Mouse (Mus musculus): ENCODE results near the gene Cap2. TPM values are rescaled to one million over a fixed set of nuclear protein-coding genes. Genes with fewer than 3 reads are reported as not detected.
A peak's percentile ranks its signal among the peaks of the same experiment; 100 is the strongest.

Gene Cap2
- polyA plus RNA-seq, 1 experiment from 2014 or later, result 18.3 TPM

GRCm38 (mm10) chr13:46620964-46621757, 119.5 kb downstream of the Cap2 start:
- no peak overlapping the region for H3K4me3 ChIP-seq (replicated peaks; ENCODE audit: low read length)
- no peak for ATAC-seq (ENCODE audit: insufficient read depth, low FRiP score)
- peaks cover 11% of the 10 kb centered on the region for H3K4me1 ChIP-seq (ENCODE audit: control insufficient read depth, insufficient read depth, low read length)
- H3K4me2 ChIP-seq (ENCODE audit: low read depth, low read length), result no peak overlapping the region
- WGBS, result 81% methylated on average over 7 of the region's 7 CpGs
- no peaks in the 10 kb centered on the region for H3K27me3 ChIP-seq (ENCODE audit: control insufficient read depth, insufficient read depth, low read length)
- no peak overlapping the region for H3K9ac ChIP-seq (ENCODE audit: low read length)
- H3K36me3 ChIP-seq (ENCODE audit: control insufficient read depth, insufficient read depth, low read length), result no peaks in the 10 kb centered on the region
- no peaks in the 10 kb centered on the region for H3K9me3 ChIP-seq (replicated peaks; ENCODE audit: control insufficient read depth, low read length)
- no peak overlapping the region for H3K27ac ChIP-seq (ENCODE audit: low read length)

DNA sequence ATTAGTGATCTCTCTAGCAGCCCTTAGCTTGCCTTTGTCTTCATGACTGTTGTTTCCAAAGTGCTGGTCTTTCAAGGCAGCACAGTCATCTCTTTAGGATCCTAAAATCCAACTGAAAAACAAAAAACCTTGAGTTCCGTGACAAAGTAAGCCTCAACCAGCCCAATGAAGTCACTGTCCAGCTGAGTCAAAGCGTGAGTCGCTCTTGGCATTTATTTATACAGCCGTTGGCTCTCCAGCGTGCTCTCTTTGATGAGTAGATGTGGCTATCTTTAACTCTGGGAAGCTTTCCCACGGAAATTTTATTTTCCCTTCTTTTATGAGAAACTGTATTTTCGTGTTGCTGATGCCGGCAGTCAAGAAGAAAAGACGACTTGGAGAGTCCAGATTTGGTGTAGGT, 125.0 kb downstream of the Cap2 start:
- H3K27ac ChIP-seq (ENCODE audit: low read length), result no peak overlapping the region
- no peak overlapping the region for H3K9ac ChIP-seq (ENCODE audit: low read length)
- no peak overlapping the region for H3K4me3 ChIP-seq (replicated peaks; ENCODE audit: low read length)
- no peaks in the 10 kb centered on the region for H3K9me3 ChIP-seq (replicated peaks; ENCODE audit: control insufficient read depth, low read length)
- no peak for ATAC-seq (ENCODE audit: insufficient read depth, low FRiP score)
- H3K4me2 ChIP-seq (ENCODE audit: low read depth, low read length), result no peak overlapping the region
- no peaks in the 10 kb centered on the region for H3K27me3 ChIP-seq (ENCODE audit: control insufficient read depth, insufficient read depth, low read length)
- H3K4me1 ChIP-seq (ENCODE audit: control insufficient read depth, insufficient read depth, low read length), result 0 out of 2 replicates have a peak, but pooled peaks cover 4% of the 10 kb centered on the region
- H3K36me3 ChIP-seq (ENCODE audit: control insufficient read depth, insufficient read depth, low read length), result no peaks in the 10 kb centered on the region
- 72% methylated on average over 9 of the region's 9 CpGs for WGBS

GRCm38 (mm10) chr13:46627841-46628240, 126.2 kb downstream of the Cap2 start:
- Histone ChIP-seq H3K27ac (ENCODE audit: low read length) (no peak overlapping the region), H3K4me1 (ENCODE audit: control insufficient read depth, insufficient read depth, low read length) (0 out of 2 replicates have a peak, but pooled peaks cover 4% of the 10 kb centered on the region), H3K4me3 (replicated peaks; ENCODE audit: low read length) (no peak overlapping the region), H3K36me3 (ENCODE audit: control insufficient read depth, insufficient read depth, low read length) (no peaks in the 10 kb centered on the region), H3K9me3 (replicated peaks; ENCODE audit: control insufficient read depth, low read length) (no peaks in the 10 kb centered on the region), H3K9ac (ENCODE audit: low read length) (no peak overlapping the region), H3K27me3 (ENCODE audit: control insufficient read depth, insufficient read depth, low read length) (no peaks in the 10 kb centered on the region), H3K4me2 (ENCODE audit: low read depth, low read length) (no peak overlapping the region)
- peak; percentile 40; the same call in 1 of the 2 replicates for ATAC-seq (ENCODE audit: insufficient read depth, low FRiP score)
- 54% methylated on average over 10 of the region's 10 CpGs for WGBS

DNA sequence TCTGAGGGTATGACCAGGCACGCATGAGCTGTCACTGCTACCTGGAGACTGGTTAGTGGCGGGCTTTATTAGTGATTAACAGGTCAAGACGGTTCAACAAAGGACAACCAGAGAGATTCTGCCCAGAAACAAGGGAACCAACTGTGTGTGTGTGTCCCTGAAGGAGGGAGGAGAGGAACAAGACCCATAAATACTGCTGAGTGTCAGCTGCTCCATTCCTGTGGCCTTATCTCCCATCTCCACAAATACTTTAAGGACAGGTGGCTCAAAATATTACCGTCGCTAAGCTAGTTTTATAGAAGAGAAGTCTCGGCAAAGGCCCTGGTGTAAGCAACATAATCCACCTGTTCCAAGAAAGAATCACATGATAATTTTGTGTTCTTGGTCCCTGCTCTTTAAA, 127.7 kb downstream of the Cap2 start:
- WGBS, result 68% methylated on average over 6 of the region's 6 CpGs
- Histone ChIP-seq H3K4me3 (replicated peaks; ENCODE audit: low read length) (no peak overlapping the region), H3K4me2 (ENCODE audit: low read depth, low read length) (no peak overlapping the region), H3K9me3 (replicated peaks; ENCODE audit: control insufficient read depth, low read length) (no peaks in the 10 kb centered on the region), H3K9ac (ENCODE audit: low read length) (no peak overlapping the region), H3K4me1 (ENCODE audit: control insufficient read depth, insufficient read depth, low read length) (0 out of 2 replicates have a peak, but pooled peaks cover 4% of the 10 kb centered on the region), H3K27me3 (ENCODE audit: control insufficient read depth, insufficient read depth, low read length) (no peaks in the 10 kb centered on the region), H3K27ac (ENCODE audit: low read length) (no peak overlapping the region), H3K36me3 (ENCODE audit: control insufficient read depth, insufficient read depth, low read length) (no peaks in the 10 kb centered on the region)
- no peak for ATAC-seq (ENCODE audit: insufficient read depth, low FRiP score)

DNA sequence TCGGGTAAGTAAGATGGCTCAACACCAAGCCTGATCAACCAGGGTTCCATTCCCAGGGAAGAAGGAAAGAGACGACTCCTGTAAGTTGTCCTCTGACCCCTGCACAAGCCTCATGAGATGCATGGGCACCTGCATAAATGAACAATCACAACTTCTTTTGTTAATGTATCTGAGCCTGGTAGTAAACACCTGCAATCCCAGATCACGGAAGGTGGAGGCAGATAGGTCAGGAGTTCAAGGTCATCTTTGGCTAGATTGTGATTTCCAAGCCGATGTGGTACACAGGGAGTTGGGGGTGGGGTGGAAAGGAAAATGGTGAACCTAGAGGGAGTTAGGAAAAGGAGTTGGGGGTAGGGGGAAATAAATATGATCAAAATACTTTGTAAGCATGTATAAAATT, 131.1 kb downstream of the Cap2 start:
- 32% methylated on average over 4 of the region's 4 CpGs for WGBS

DNA sequence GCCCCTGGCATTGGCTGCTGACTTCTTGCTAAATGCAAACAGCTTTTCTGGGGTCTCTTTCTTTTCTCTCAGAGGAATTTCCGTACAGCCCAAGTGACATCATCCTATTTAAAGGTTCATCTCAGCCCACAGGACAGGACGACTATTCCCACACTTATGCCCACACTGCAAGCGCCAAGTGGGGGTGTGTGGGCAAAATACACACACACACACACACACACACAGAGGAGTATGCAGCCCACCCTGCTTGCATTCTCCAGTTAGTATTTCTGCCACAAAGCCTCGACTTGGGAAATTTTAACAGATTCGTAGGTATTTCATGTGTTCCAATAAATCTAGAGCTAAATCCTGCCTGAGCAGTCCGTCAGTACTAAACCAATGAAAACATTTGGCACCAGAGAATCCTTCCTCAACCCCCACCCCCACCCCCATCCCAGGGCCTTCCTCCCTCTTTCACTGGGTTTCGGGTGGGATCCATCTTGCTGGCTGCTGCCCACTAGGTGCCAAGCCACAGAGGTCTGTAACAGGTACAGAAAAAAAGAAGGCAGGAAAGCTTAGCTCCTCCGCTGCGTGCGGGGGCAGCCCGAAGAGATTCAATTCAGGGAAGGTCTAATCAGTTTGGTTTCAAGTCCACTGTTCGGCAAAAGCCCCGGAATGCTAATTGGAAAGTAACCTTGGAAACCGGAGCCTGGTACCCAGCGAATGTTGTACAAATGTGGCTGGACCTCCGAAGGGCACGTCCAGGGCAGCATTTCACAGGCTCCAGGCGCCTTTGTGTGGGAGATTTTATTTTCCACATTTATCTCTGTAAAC, 131.9 kb downstream of the Cap2 start:
- H3K4me1 ChIP-seq (ENCODE audit: control insufficient read depth, insufficient read depth, low read length), result 0 out of 2 replicates have a peak, but pooled peaks cover 4% of the 10 kb centered on the region

More for the DNA sequence above, 131.1 kb downstream of the Cap2 start:
- H3K36me3 ChIP-seq (ENCODE audit: control insufficient read depth, insufficient read depth, low read length), result no peaks in the 10 kb centered on the region
- H3K27me3 ChIP-seq (ENCODE audit: control insufficient read depth, insufficient read depth, low read length), result no peaks in the 10 kb centered on the region
- H3K27ac ChIP-seq (ENCODE audit: low read length), result no peak overlapping the region
- no peak overlapping the region for H3K9ac ChIP-seq (ENCODE audit: low read length)
- no peak overlapping the region for H3K4me3 ChIP-seq (replicated peaks; ENCODE audit: low read length)
- no peaks in the 10 kb centered on the region for H3K9me3 ChIP-seq (replicated peaks; ENCODE audit: control insufficient read depth, low read length)
- ATAC-seq (ENCODE audit: insufficient read depth, low FRiP score), result no peak
- no peak overlapping the region for H3K4me2 ChIP-seq (ENCODE audit: low read depth, low read length)
- 0 out of 2 replicates have a peak, but pooled peaks cover 4% of the 10 kb centered on the region for H3K4me1 ChIP-seq (ENCODE audit: control insufficient read depth, insufficient read depth, low read length)

GRCm38 (mm10) chr13:46634133-46634488, 132.5 kb downstream of the Cap2 start:
- Histone ChIP-seq H3K27ac (ENCODE audit: low read length) (no peak overlapping the region), H3K27me3 (ENCODE audit: control insufficient read depth, insufficient read depth, low read length) (no peaks in the 10 kb centered on the region), H3K4me2 (ENCODE audit: low read depth, low read length) (no peak overlapping the region), H3K4me3 (replicated peaks; ENCODE audit: low read length) (no peak overlapping the region), H3K4me1 (ENCODE audit: control insufficient read depth, insufficient read depth, low read length) (0 out of 2 replicates have a peak, but pooled peaks cover 4% of the 10 kb centered on the region), H3K9me3 (replicated peaks; ENCODE audit: control insufficient read depth, low read length) (no peaks in the 10 kb centered on the region), H3K36me3 (ENCODE audit: control insufficient read depth, insufficient read depth, low read length) (no peaks in the 10 kb centered on the region), H3K9ac (ENCODE audit: low read length) (no peak overlapping the region)
- 56% methylated on average over 6 of the region's 6 CpGs for WGBS
- no peak for ATAC-seq (ENCODE audit: insufficient read depth, low FRiP score)

More for the DNA sequence above, 131.9 kb downstream of the Cap2 start:
- Histone ChIP-seq H3K9ac (ENCODE audit: low read length) (no peak overlapping the region), H3K4me2 (ENCODE audit: low read depth, low read length) (no peak overlapping the region), H3K36me3 (ENCODE audit: control insufficient read depth, insufficient read depth, low read length) (no peaks in the 10 kb centered on the region), H3K9me3 (replicated peaks; ENCODE audit: control insufficient read depth, low read length) (no peaks in the 10 kb centered on the region), H3K27me3 (ENCODE audit: control insufficient read depth, insufficient read depth, low read length) (no peaks in the 10 kb centered on the region), H3K27ac (ENCODE audit: low read length) (no peak overlapping the region), H3K4me3 (replicated peaks; ENCODE audit: low read length) (no peak overlapping the region)
- ATAC-seq (ENCODE audit: insufficient read depth, low FRiP score), result no peak
- WGBS, result 61% methylated on average over 18 of the region's 18 CpGs

- ATAC-seq (ENCODE audit: insufficient read depth, low FRiP score), result no peak
- Histone ChIP-seq H3K4me2 (ENCODE audit: low read depth, low read length) (no peak overlapping the region), H3K9me3 (replicated peaks; ENCODE audit: control insufficient read depth, low read length) (peaks cover 7% of the 10 kb centered on the region), H3K9ac (ENCODE audit: low read length) (no peak overlapping the region), H3K27me3 (ENCODE audit: control insufficient read depth, insufficient read depth, low read length) (no peaks in the 10 kb centered on the region), H3K4me1 (ENCODE audit: control insufficient read depth, insufficient read depth, low read length) (no peaks in the 10 kb centered on the region), H3K27ac (ENCODE audit: low read length) (no peak overlapping the region), H3K4me3 (replicated peaks; ENCODE audit: low read length) (no peak overlapping the region), H3K36me3 (ENCODE audit: control insufficient read depth, insufficient read depth, low read length) (peaks cover 3% of the 10 kb centered on the region; the same call in 1 of the 2 replicates)
- 89% methylated on average over 10 of the region's 10 CpGs for WGBS
These were observed 139.2 kb downstream of the Cap2 start for GRCm38 (mm10) chr13:46640608-46641468.

Data from stomach, embryonic 16.5 days (tissue).